Mouse (Mus musculus): ENCODE results near the gene Cab39.

Cab39 gene

GRCm38 (mm10) chr1:85793208-85794105 lies at the start of gene Cab39:
Gene Cab39, plus strand, starts transcription at chr1:85793441.
- DNase-seq (ENCODE audit: low spot score in 2 of 2) = peak; percentile 91

GRCm38 (mm10) chr1:85744539-85744938 lies 48.7 kb upstream of the Cab39 start:
- DNase-seq (ENCODE audit: low spot score in 2 of 2) = no peak

GRCm38 (mm10) chr1:85746511-85746910 lies 46.7 kb upstream of the Cab39 start:
- no peak for DNase-seq (ENCODE audit: low spot score in 2 of 2)

- DNase-seq (ENCODE audit: low spot score in 2 of 2) = no peak
Measured at GRCm38 (mm10) chr1:85749829-85750228, 43.4 kb upstream of the Cab39 start.

GRCm38 (mm10) chr1:85750650-85751049 lies 42.6 kb upstream of the Cab39 start:
- DNase-seq (ENCODE audit: low spot score in 2 of 2) = no peak

- peak in 1 of 2 experiments; percentile 32 for DNase-seq (ENCODE audit: low spot score in 2 of 2)
Measured at GRCm38 (mm10) chr1:85751494-85751893, 41.7 kb upstream of the Cab39 start.

- no peak for DNase-seq (ENCODE audit: low spot score in 2 of 2)
Measured at GRCm38 (mm10) chr1:85751932-85752680, 41.1 kb upstream of the Cab39 start.

GRCm38 (mm10) chr1:85757531-85758230 lies 35.6 kb upstream of the Cab39 start:
- DNase-seq (ENCODE audit: low spot score in 2 of 2) = no peak

- peak in 1 of 2 experiments; percentile 27 for DNase-seq (ENCODE audit: low spot score in 2 of 2)
Measured at GRCm38 (mm10) chr1:85758231-85758968, 34.8 kb upstream of the Cab39 start.

GRCm38 (mm10) chr1:85758969-85759293 lies 34.3 kb upstream of the Cab39 start:
- no peak for DNase-seq (ENCODE audit: low spot score in 2 of 2)

GRCm38 (mm10) chr1:85761665-85762064 lies 31.6 kb upstream of the Cab39 start:
- DNase-seq (ENCODE audit: low spot score in 2 of 2) = no peak

GRCm38 (mm10) chr1:85763386-85763785 lies 29.9 kb upstream of the Cab39 start:
- no peak for DNase-seq (ENCODE audit: low spot score in 2 of 2)

GRCm38 (mm10) chr1:85764291-85764690 lies 28.9 kb upstream of the Cab39 start:
- no peak for DNase-seq (ENCODE audit: low spot score in 2 of 2)

GRCm38 (mm10) chr1:85766120-85766519 lies 27.1 kb upstream of the Cab39 start:
- no peak for DNase-seq (ENCODE audit: low spot score in 2 of 2)

- DNase-seq (ENCODE audit: low spot score in 2 of 2) = no peak
Measured at GRCm38 (mm10) chr1:85767754-85768153, 25.5 kb upstream of the Cab39 start.

GRCm38 (mm10) chr1:85771976-85772375 lies 21.3 kb upstream of the Cab39 start:
- no peak for DNase-seq (ENCODE audit: low spot score in 2 of 2)

GRCm38 (mm10) chr1:85775136-85775535 lies 18.1 kb upstream of the Cab39 start:
- DNase-seq (ENCODE audit: low spot score in 2 of 2) = no peak

- no peak for DNase-seq (ENCODE audit: low spot score in 2 of 2)
Measured at GRCm38 (mm10) chr1:85776154-85776553, 17.1 kb upstream of the Cab39 start.

GRCm38 (mm10) chr1:85778436-85778835 lies 14.8 kb upstream of the Cab39 start, which contains the start of gene A630001G21Rik:
Gene A630001G21Rik, minus strand, starts transcription at chr1:85778643.
- DNase-seq (ENCODE audit: low spot score in 2 of 2) = no peak

GRCm38 (mm10) chr1:85779012-85779411 lies 14.2 kb upstream of the Cab39 start:
- DNase-seq (ENCODE audit: low spot score in 2 of 2) = no peak

GRCm38 (mm10) chr1:85779428-85780180 lies 13.6 kb upstream of the Cab39 start:
- no peak for DNase-seq (ENCODE audit: low spot score in 2 of 2)
